Mouse (Mus musculus) heart, postnatal 0 days (tissue): ENCODE measurements around the gene Itpr2. TPM values are rescaled to one million over a fixed set of nuclear protein-coding genes. Genes with fewer than 3 reads are reported as not detected.

Source experiments
- ATAC-seq: fragments of 200-750 bp; cut with Nextera tagmentation; 2 replicates; pipeline ENCODE4 v1.8.0; 2017; ENCODE audit warnings: low read depth, moderate number of reproducible peaks, moderate library complexity; ENCODE audit not compliant: insufficient read depth
- DNase-seq: peaks from one replicate; pipeline ENCODE4 v3.0.0-alpha.2; 2016; ENCODE audit warnings: low spot score
- H3K27ac ChIP-seq: fragments of 300-500 bp; sonication (generic); 2 replicates; pipeline ENCODE4 v1.5.1; 2014; ENCODE audit warnings: low read depth, mild to moderate bottlenecking
- H3K27me3 ChIP-seq: fragments of 300-500 bp; sonication (generic); 2 replicates; pipeline ENCODE4 v1.6.1; 2014; ENCODE audit warnings: low read length, mixed read lengths; ENCODE audit not compliant: control insufficient read depth, insufficient read depth
- H3K36me3 ChIP-seq: fragments of 300-500 bp; sonication (generic); replicated peaks from 2 replicates; pipeline ENCODE4 v1.6.1; 2014; ENCODE audit warnings: low read length, mixed read lengths; ENCODE audit not compliant: control insufficient read depth, insufficient read depth
- H3K4me1 ChIP-seq: fragments of 300-500 bp; sonication (generic); 2 replicates; pipeline ENCODE4 v1.6.1; 2014; ENCODE audit warnings: antibody characterized with exemption; ENCODE audit not compliant: control insufficient read depth, insufficient read depth
- H3K4me2 ChIP-seq: fragments of 300-500 bp; sonication (generic); 2 replicates; pipeline ENCODE4 v1.6.1; 2014; ENCODE audit warnings: low read depth, mild to moderate bottlenecking, low read length, moderate library complexity
- H3K4me3 ChIP-seq: fragments of 300-500 bp; sonication (generic); 2 replicates; pipeline ENCODE4 v1.5.1; 2014; ENCODE audit warnings: low read depth, low read length
- H3K9ac ChIP-seq: fragments of 300-500 bp; sonication (generic); replicated peaks from 2 replicates; pipeline ENCODE4 v1.6.1; 2014; ENCODE audit warnings: low read depth, low read length, mixed read lengths
- H3K9me3 ChIP-seq: fragments of 300-500 bp; sonication (generic); replicated peaks from 2 replicates; pipeline ENCODE4 v1.6.1; 2016; ENCODE audit warnings: low read length; ENCODE audit not compliant: control insufficient read depth
- CTCF ChIP-seq: IDR thresholded peaks from 2 replicates; pipeline ENCODE4 v1.5.1; 2016; ENCODE audit warnings: antibody characterized with exemption, control low read depth, low read depth
- EP300 ChIP-seq: IDR thresholded peaks from 2 replicates; pipeline ENCODE4 v1.6.1; 2016; ENCODE audit warnings: antibody characterized with exemption, low read depth
- WGBS: fragments of 180-500 bp; shearing (Covaris S2); extraction: QIAGEN DNeasy Blood & Tissue Kit; methylation state at CpG from one replicate; pipeline ENCODE4 v1.1.7; 2014; 5-methylcytosine and 5-hydroxymethylcytosine counted together
- polyA plus RNA-seq: library from polyadenylated mRNA; unstranded; fragments of >200 nt; fragmentation: Nextera tagmentation; extraction: Ambion mirVana; gene quantifications from 2 replicates; pipeline ENCODE4 v1.2.1, GENCODE M21; 2015
- total RNA-seq: library from RNA; depleted of rRNA; stranded (reverse); fragments of >200 nt; gene quantifications from 2 replicates; pipeline ENCODE4 v1.2.3, GENCODE M21; 2014; ENCODE audit warnings: low replicate concordance

The Itpr2 gene
- total and polyA plus RNA-seq, 2 experiments from 2014 or later, result 26.5 to 59.5 TPM

DNA sequence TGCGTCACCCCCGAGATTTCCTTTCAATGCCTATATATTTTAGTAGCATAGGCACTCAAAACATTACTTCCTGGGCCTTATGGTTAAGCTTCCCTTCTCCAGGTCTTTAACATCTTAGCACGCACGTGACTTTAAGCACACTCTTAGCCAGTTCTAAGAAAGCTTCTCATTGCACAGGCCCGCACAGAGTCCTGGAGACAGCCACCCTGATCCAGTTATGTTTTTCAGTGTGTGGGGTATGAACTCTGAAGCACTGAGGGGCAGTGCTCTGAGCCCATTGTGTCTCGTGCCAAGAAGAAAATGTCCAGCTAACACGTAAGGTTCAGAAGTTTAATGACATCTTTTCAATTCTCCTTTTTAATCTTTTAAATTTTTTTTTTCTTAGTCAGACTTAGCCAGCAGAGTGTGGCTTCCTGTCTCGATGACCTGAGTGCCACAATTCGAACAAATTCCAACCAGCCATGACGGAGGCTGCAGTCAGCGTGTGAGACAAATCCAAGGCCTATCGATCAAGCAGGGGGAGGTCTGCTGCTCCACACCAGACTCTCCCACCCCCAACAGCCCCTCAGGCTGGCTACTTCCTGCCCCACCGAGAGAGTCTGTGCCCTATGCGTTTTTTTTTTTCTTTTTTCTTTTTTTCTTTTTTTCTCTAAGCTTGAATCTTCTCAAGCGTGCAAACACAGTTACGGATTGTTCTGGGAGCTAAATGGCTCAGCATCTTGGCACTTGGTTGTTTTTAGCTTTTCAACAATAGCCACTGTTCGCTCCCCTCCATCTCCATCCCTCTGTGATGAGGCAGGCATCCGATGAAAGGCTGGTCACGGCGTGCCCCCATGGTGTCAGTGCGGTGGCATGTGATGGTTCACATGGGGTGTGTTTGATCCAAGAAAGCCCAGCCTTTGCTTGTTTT, 390.9 kb downstream of the Itpr2 start:
- Histone ChIP-seq H3K4me2 (no peak overlapping the region), H3K9ac (no peak overlapping the region), H3K4me1 (no peaks in the 10 kb centered on the region), H3K27me3 (no peaks in the 10 kb centered on the region), H3K4me3 (no peak overlapping the region), H3K36me3 (peaks cover 24% of the 10 kb centered on the region), H3K9me3 (no peaks in the 10 kb centered on the region), H3K27ac (no peak overlapping the region)
- DNase-seq, result no peak
- 77% methylated on average over 21 of the region's 21 CpGs for whole genome bisulfite sequencing
- no peak for ATAC-seq
- TF ChIP-seq CTCF, result no peak
- no peak for TF ChIP-seq EP300

GRCm38 (mm10) chr6:146110425-146110824, 391.6 kb downstream of the Itpr2 start:
- no peaks in the 10 kb centered on the region for H3K4me1 ChIP-seq
- H3K4me3 ChIP-seq, result no peak overlapping the region
- no peak for ATAC-seq
- no peaks in the 10 kb centered on the region for H3K27me3 ChIP-seq
- peaks cover 5% of the 10 kb centered on the region; the same call in 1 of the 2 replicates for H3K9me3 ChIP-seq
- DNase-seq, result no peak
- no peak overlapping the region for H3K4me2 ChIP-seq
- TF ChIP-seq CTCF (no peak), EP300 (no peak)
- WGBS, result 68% methylated on average over 4 of the region's 4 CpGs
- H3K27ac ChIP-seq, result no peak overlapping the region
- H3K9ac ChIP-seq, result no peak overlapping the region
- peaks cover 24% of the 10 kb centered on the region for H3K36me3 ChIP-seq

DNA sequence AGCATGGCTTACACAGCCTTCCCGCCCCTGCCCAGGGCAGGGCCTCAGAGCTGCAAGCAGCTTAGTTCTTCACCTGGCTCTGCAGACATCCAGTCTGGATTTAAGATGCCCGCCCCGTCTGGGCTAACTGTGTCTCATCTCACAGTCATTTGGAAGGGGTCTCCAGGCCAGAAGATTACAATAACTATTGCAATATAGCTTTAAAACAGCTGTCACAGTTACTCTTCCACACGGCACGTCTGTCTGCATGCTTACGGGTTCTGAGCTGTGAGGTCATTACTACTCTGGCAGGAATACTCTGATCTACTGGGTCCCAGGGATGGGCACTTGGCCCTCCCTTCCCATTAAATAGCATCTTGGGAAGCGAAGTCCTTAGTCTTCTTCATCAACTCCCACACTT, 393.3 kb downstream of the Itpr2 start:
- no peak for DNase-seq
- 76% methylated on average over 7 of the region's 7 CpGs for WGBS
- Histone ChIP-seq H3K36me3 (peaks cover 24% of the 10 kb centered on the region), H3K27ac (no peak overlapping the region), H3K4me2 (no peak overlapping the region), H3K4me1 (no peaks in the 10 kb centered on the region), H3K9me3 (peaks cover 5% of the 10 kb centered on the region; the same call in 1 of the 2 replicates), H3K4me3 (no peak overlapping the region), H3K9ac (no peak overlapping the region), H3K27me3 (no peaks in the 10 kb centered on the region)
- ATAC-seq, result no peak
- TF ChIP-seq CTCF (no peak), EP300 (no peak)

DNA sequence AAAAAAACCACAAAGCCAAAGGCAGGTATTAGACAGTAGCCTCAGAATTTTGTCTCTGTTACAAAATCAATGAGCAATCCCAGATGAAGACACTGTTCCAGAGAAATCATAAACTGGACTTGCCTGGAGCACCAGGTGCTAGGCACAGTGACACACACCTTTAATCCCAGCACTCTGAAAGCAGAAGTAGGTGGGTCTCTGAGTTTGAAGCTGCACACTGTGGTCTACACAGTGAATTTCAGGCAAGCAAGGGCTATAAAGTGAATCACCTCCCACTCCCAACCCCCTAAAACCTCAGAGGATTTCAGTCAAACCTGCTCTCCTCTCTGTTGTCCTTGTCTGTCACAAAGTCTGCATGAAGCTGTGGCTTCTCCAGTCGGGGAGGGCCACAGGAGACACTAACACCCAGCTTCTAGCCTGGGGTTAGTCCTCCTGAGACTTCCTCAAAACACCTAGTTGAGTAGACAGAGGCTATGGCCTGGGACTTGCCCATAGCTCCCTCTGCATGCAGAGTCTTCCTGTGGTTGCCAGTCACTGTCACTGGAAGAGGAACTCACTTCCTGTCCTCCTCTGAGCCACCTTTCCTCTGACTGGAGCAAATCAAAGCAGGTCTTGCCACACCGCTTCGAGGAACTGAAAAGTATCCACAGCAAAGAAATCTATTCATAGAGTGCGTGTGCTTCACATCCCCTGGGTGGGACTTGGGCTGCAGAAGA, 394.7 kb downstream of the Itpr2 start:
- TF ChIP-seq EP300 (no peak), CTCF (no peak)
- Histone ChIP-seq H3K4me3 (no peak overlapping the region), H3K4me1 (no peaks in the 10 kb centered on the region), H3K9me3 (peaks cover 5% of the 10 kb centered on the region; the same call in 1 of the 2 replicates), H3K27ac (no peak overlapping the region), H3K36me3 (peaks cover 24% of the 10 kb centered on the region), H3K9ac (no peak overlapping the region), H3K27me3 (no peaks in the 10 kb centered on the region), H3K4me2 (no peak overlapping the region)
- 80% methylated on average over 4 of the region's 4 CpGs for WGBS
- DNase-seq (no peak), ATAC-seq (no peak)

DNA sequence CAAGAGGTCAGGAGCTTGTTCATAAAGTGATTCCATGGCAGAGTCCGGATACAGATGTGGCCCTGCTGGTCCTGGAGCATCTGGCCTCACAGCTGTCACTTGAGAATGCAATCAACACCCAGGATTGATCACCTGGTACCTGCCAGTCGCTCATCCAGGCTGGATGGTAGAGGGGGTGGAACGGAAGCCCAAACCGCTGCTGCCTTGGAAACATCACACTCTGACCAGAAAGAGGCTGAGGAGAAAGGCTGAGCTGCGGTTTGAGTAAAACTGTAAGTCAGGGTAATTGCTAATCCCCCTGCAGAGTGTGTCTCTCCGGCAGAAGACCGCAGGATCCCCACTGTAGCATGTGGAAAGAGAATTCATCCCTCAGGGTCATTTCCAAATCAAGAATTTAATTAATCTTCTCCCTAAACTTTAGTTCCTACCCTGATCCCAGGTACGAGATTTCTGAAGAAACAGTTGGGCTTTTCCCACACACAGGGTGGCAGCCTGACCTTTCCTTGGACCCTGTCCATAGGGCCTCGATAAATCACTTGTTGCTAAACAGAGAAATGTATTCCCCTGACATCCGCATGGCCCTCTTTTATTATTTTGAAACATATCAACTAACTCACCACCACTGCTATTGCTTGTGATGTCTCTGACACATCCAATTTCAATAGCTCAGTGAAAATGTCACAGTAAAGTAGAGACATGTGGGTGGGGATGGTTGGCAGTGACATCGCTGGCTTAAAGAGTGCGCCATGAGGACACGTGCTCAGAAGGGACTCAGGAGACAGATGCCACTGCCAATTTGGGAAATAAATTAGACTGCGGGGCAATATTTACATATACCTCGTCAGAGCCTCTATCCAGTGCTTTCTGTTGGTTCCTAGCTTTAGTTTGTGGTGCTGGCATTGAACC, 418.7 kb downstream of the Itpr2 start:
- Histone ChIP-seq H3K9ac (no peak overlapping the region), H3K36me3 (no peaks in the 10 kb centered on the region), H3K4me2 (no peak overlapping the region), H3K4me3 (no peak overlapping the region), H3K4me1 (peaks cover 11% of the 10 kb centered on the region; the same call in 1 of the 2 replicates), H3K27me3 (no peaks in the 10 kb centered on the region), H3K9me3 (no peaks in the 10 kb centered on the region; the same call in 1 of the 2 replicates), H3K27ac (no peak overlapping the region)
- ATAC-seq, result no peak
- WGBS, result 78% methylated on average over 15 of the region's 15 CpGs
- no peak for DNase-seq
- TF ChIP-seq CTCF (no peak), EP300 (no peak)
